Mouse (Mus musculus) kidney, embryonic 16.5 days (tissue): ENCODE measurements around the gene Spef2. TPM values are rescaled to one million over a fixed set of nuclear protein-coding genes. Genes with fewer than 3 reads are reported as not detected.

Experiments
- ATAC-seq: fragments of 200-750 bp; cut with Nextera tagmentation; 2 replicates; pipeline ENCODE4 v1.8.0; 2017; ENCODE audit warnings: moderate TSS enrichment; ENCODE audit not compliant: low FRiP score, low TSS enrichment
- H3K27ac ChIP-seq: fragments of 300-500 bp; sonication (generic); 2 replicates; pipeline ENCODE4 v1.5.1; 2014; ENCODE audit warnings: low read length
- H3K27me3 ChIP-seq: fragments of 300-500 bp; sonication (generic); 2 replicates; pipeline ENCODE4 v1.6.1; 2014; ENCODE audit warnings: low read length, control low read depth, mixed read lengths; ENCODE audit not compliant: insufficient read depth
- H3K36me3 ChIP-seq: fragments of 300-500 bp; sonication (generic); 2 replicates; pipeline ENCODE4 v1.6.1; 2014; ENCODE audit warnings: low read length, control low read depth, mixed read lengths; ENCODE audit not compliant: insufficient read depth
- H3K4me1 ChIP-seq: fragments of 300-500 bp; sonication (generic); 2 replicates; pipeline ENCODE4 v1.6.1; 2014; ENCODE audit warnings: low read length, control low read depth, mixed read lengths; ENCODE audit not compliant: insufficient read depth
- H3K4me2 ChIP-seq: fragments of 300-500 bp; sonication (generic); replicated peaks from 2 replicates; pipeline ENCODE4 v1.6.1; 2014; ENCODE audit warnings: low read depth, low read length
- H3K4me3 ChIP-seq: fragments of 300-500 bp; sonication (generic); 2 replicates; pipeline ENCODE4 v1.5.1; 2014; ENCODE audit warnings: mild to moderate bottlenecking, low read length
- H3K9ac ChIP-seq: fragments of 300-500 bp; sonication (generic); replicated peaks from 2 replicates; pipeline ENCODE4 v1.6.1; 2014; ENCODE audit warnings: low read length
- H3K9me3 ChIP-seq: fragments of 300-500 bp; sonication (generic); 2 replicates; pipeline ENCODE4 v1.6.1; 2016; ENCODE audit warnings: low read length, control low read depth
- WGBS: fragments of 180-500 bp; shearing (Covaris S2); extraction: QIAGEN DNeasy Blood & Tissue Kit; methylation state at CpG from one replicate; pipeline ENCODE4 v1.1.7; 2014; 5-methylcytosine and 5-hydroxymethylcytosine counted together
- polyA plus RNA-seq: library from polyadenylated mRNA; unstranded; fragments of >200 nt; fragmentation: Nextera tagmentation; extraction: Ambion mirVana; gene quantifications from 2 replicates; pipeline ENCODE4 v1.2.1, GENCODE M21; 2015

Spef2 gene
- polyA plus RNA-seq, 1 experiment from 2014 or later: 0.39 TPM

GRCm38 (mm10) chr15:9714574-9715458 lies 33.9 kb downstream of the Spef2 start:
- WGBS: 65% methylated on average over 7 of the region's 7 CpGs
- Histone ChIP-seq H3K9me3 (no peaks in the 10 kb centered on the region), H3K36me3 (no peaks in the 10 kb centered on the region), H3K27ac (no peak overlapping the region), H3K4me3 (no peak overlapping the region), H3K27me3 (no peaks in the 10 kb centered on the region), H3K4me2 (no peak overlapping the region), H3K9ac (no peak overlapping the region), H3K4me1 (no peaks in the 10 kb centered on the region)
- no peak for ATAC-seq

- H3K27me3 ChIP-seq: no peaks in the 10 kb centered on the region
- no peak overlapping the region for H3K4me3 ChIP-seq
- no peaks in the 10 kb centered on the region for H3K4me1 ChIP-seq
- 80% methylated on average over 3 of the region's 3 CpGs for WGBS
- no peak overlapping the region for H3K27ac ChIP-seq
- H3K9me3 ChIP-seq: no peaks in the 10 kb centered on the region
- no peaks in the 10 kb centered on the region for H3K36me3 ChIP-seq
- ATAC-seq: no peak
- no peak overlapping the region for H3K9ac ChIP-seq
- H3K4me2 ChIP-seq: no peak overlapping the region
Measured at GRCm38 (mm10) chr15:9713707-9714106, 35.0 kb downstream of the Spef2 start.

- WGBS: 92% methylated on average over 2 of the region's 2 CpGs
- H3K9me3 ChIP-seq: no peaks in the 10 kb centered on the region
- no peaks in the 10 kb centered on the region for H3K36me3 ChIP-seq
- H3K4me3 ChIP-seq: no peak overlapping the region
- no peak overlapping the region for H3K9ac ChIP-seq
- ATAC-seq: no peak
- H3K27ac ChIP-seq: no peak overlapping the region
- H3K27me3 ChIP-seq: no peaks in the 10 kb centered on the region
- H3K4me2 ChIP-seq: no peak overlapping the region
- no peaks in the 10 kb centered on the region for H3K4me1 ChIP-seq
Measured at GRCm38 (mm10) chr15:9710330-9710729, 38.3 kb downstream of the Spef2 start.

GRCm38 (mm10) chr15:9705830-9706450 lies 42.7 kb downstream of the Spef2 start:
- WGBS: 75% methylated on average over 2 of the region's 2 CpGs
- H3K27me3 ChIP-seq: no peaks in the 10 kb centered on the region
- no peaks in the 10 kb centered on the region for H3K9me3 ChIP-seq
- no peak overlapping the region for H3K27ac ChIP-seq
- no peak overlapping the region for H3K9ac ChIP-seq
- no peaks in the 10 kb centered on the region for H3K4me1 ChIP-seq
- no peaks in the 10 kb centered on the region for H3K36me3 ChIP-seq
- no peak overlapping the region for H3K4me3 ChIP-seq
- no peak overlapping the region for H3K4me2 ChIP-seq
- no peak for ATAC-seq

- Histone ChIP-seq H3K27ac (no peak overlapping the region), H3K36me3 (no peaks in the 10 kb centered on the region), H3K9me3 (no peaks in the 10 kb centered on the region), H3K27me3 (no peaks in the 10 kb centered on the region), H3K9ac (no peak overlapping the region), H3K4me1 (no peaks in the 10 kb centered on the region), H3K4me3 (no peak overlapping the region), H3K4me2 (no peak overlapping the region)
- no peak for ATAC-seq
Measured at GRCm38 (mm10) chr15:9701845-9702244, 46.8 kb downstream of the Spef2 start.

- H3K27ac ChIP-seq: no peak overlapping the region
- H3K9me3 ChIP-seq: no peaks in the 10 kb centered on the region
Measured at GRCm38 (mm10) chr15:9691721-9692120, 56.9 kb downstream of the Spef2 start.

GRCm38 (mm10) chr15:9690845-9691244 lies 57.8 kb downstream of the Spef2 start:
- Histone ChIP-seq H3K4me2 (no peak overlapping the region), H3K9ac (no peak overlapping the region), H3K27ac (no peak overlapping the region), H3K9me3 (no peaks in the 10 kb centered on the region), H3K4me1 (no peaks in the 10 kb centered on the region), H3K4me3 (no peak overlapping the region), H3K27me3 (no peaks in the 10 kb centered on the region), H3K36me3 (no peaks in the 10 kb centered on the region)
- ATAC-seq: no peak
- 93% methylated on average over 5 of the region's 5 CpGs for WGBS

More at GRCm38 (mm10) chr15:9691721-9692120, 56.9 kb downstream of the Spef2 start:
- Histone ChIP-seq H3K27me3 (no peaks in the 10 kb centered on the region), H3K36me3 (no peaks in the 10 kb centered on the region), H3K4me1 (no peaks in the 10 kb centered on the region), H3K4me2 (no peak overlapping the region), H3K9ac (no peak overlapping the region), H3K4me3 (no peak overlapping the region)
- no peak for ATAC-seq

- no peaks in the 10 kb centered on the region for H3K4me1 ChIP-seq
- 66% methylated on average over 1 of the region's 1 CpGs for WGBS
- no peak overlapping the region for H3K4me3 ChIP-seq
- no peaks in the 10 kb centered on the region for H3K27me3 ChIP-seq
- H3K9me3 ChIP-seq: no peaks in the 10 kb centered on the region
- H3K27ac ChIP-seq: no peak overlapping the region
- no peaks in the 10 kb centered on the region for H3K36me3 ChIP-seq
- no peak for ATAC-seq
- no peak overlapping the region for H3K4me2 ChIP-seq
- no peak overlapping the region for H3K9ac ChIP-seq
Measured at GRCm38 (mm10) chr15:9690436-9690835, 58.2 kb downstream of the Spef2 start.

GRCm38 (mm10) chr15:9683485-9683884 lies 65.2 kb downstream of the Spef2 start:
- WGBS: 85% methylated on average over 4 of the region's 4 CpGs

GRCm38 (mm10) chr15:9677343-9678036 lies 71.2 kb downstream of the Spef2 start:
- Histone ChIP-seq H3K4me1 (no peaks in the 10 kb centered on the region), H3K4me3 (no peak overlapping the region), H3K4me2 (no peak overlapping the region), H3K9ac (no peak overlapping the region), H3K27me3 (no peaks in the 10 kb centered on the region), H3K27ac (no peak overlapping the region), H3K9me3 (no peaks in the 10 kb centered on the region), H3K36me3 (no peaks in the 10 kb centered on the region)
- no peak for ATAC-seq
- 72% methylated on average over 9 of the region's 9 CpGs for WGBS

More at GRCm38 (mm10) chr15:9683485-9683884, 65.2 kb downstream of the Spef2 start:
- Histone ChIP-seq H3K27me3 (no peaks in the 10 kb centered on the region), H3K27ac (no peak overlapping the region), H3K9ac (no peak overlapping the region), H3K4me3 (no peak overlapping the region), H3K9me3 (no peaks in the 10 kb centered on the region), H3K4me1 (no peaks in the 10 kb centered on the region), H3K4me2 (no peak overlapping the region), H3K36me3 (no peaks in the 10 kb centered on the region)
- no peak for ATAC-seq
